Mouse (Mus musculus): ENCODE results near the gene Chst15. TPM values are rescaled to one million over a fixed set of nuclear protein-coding genes. Genes with fewer than 3 reads are reported as not detected.

Gene Chst15
- total RNA-seq, 2 experiments from 2014 or later, result 43.2 to 43.4 TPM

DNA sequence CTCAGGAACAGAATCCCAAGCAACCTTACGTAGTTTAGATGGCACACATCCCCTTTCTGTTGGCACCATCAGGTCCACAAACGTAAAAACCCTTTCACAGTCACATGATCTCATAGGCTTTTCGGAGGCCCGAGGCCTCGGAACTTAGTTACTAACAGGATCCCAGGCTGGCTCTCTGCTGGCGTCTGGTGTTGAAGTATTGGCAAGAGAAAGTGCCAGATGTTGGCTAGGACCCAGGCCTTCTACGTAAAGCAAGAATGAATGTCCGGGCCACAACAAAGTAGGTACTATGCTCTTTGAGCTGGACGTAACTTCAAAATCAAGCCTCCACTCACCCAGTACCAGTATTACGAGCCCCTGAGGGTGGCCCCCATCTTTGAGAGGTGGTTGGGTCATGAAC, 103.0 kb downstream of the Chst15 start:
- DNase-seq, result no peak

DNA sequence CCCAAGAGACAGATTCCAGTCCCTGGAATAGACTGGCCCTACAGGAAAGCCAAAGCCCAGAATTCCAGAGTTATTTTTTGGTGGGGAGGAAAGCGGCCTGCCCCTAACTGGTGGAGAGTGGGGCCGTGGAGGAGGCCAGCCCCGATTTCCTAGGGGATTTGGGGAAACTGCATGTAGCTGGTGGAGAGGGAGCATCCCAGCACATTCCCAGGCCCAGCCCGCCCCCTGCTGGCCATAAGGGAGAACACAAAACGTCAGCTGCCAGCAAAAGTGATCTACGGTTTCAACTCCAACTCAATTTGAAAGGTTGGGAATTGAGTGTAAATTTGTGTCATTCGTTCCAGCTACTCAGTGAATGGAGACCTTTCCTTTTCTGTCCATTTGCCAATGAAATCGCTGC, 103.6 kb downstream of the Chst15 start:
- DNase-seq, result peak; percentile 75 to 80

- peak in 1 of 2 experiments; percentile 25 for DNase-seq
Observed at GRCm38 (mm10) chr7:132211920-132212701, 104.9 kb downstream of the Chst15 start.

- DNase-seq, result no peak
Observed at GRCm38 (mm10) chr7:132210616-132211015, 106.4 kb downstream of the Chst15 start.

- DNase-seq, result no peak
Observed at GRCm38 (mm10) chr7:132208946-132209651, 107.9 kb downstream of the Chst15 start.

GRCm38 (mm10) chr7:132204073-132204612, 112.9 kb downstream of the Chst15 start:
- no peak for DNase-seq

DNA sequence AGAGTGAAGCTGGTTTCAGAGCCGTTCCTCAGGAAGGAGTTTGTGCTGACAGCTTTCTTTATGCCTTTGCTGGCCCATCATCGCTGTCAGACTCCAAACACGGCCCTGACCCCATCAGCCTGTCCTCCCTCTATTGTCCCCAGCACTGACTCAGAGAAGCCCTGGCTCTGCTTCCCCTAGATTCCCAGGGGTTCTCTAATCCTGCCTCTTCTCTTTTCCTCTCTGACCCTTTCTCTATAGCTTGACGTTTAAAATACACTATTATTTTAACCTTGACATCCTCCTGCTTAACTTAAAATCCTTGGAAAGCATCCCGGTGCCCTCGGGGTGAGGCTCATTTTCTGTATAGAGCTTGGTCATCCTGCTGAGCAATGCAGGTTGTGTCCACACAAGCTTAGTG, 117.3 kb downstream of the Chst15 start:
- no peak for DNase-seq

DNA sequence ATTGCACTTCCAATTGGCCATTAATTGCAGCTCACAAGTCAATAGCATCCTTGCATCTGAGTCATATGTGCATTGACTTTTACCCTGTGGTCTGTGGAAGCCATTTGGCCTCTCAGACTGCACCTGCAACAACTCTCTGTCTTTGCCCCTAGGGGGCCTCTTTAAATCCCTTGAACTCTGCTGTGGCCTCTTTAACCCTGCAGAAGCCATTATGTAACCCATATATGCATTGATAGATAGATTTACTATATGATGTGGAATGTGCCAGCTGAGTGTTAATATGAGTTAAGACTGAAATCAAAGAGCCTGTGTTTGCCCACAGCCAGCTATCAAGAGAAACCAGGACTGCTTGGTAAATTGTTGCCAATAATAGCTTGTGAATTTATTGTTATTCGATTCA, 118.2 kb downstream of the Chst15 start:
- DNase-seq, result no peak

DNA sequence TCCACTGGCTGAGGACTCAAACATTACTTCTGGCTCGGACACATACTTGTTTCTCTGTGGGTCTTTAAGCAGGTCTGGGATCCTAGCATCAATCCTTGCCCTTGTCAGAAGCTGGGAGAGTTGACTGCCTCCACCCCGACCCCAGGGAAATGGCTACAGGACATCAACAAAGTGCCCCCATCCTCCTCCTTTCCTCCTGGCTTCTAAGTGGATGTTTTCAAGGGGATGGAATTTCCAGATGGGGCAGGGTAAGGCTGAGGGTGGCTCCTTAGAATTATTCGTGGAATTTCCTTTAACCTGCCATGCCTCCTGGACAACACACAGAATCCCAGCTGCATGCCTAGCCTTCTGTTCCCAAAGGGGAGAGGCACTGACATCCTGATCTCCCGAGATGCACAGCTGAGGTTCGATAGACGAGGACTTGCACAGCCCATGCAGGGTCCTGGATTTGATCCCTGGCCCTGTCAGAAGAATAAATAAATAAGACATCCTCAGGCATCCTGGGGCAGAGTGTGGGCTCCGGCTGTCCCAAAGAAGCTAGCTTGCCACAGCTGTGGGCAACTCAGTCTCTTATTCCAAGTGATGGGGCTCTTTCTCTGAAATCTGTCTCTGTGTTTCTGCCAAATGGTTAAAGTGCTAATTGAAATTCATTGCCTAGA, 119.1 kb downstream of the Chst15 start:
- DNase-seq, result no peak

- no peak for DNase-seq
Observed at GRCm38 (mm10) chr7:132196581-132196980, 120.4 kb downstream of the Chst15 start.

- no peak for DNase-seq
Observed at GRCm38 (mm10) chr7:132193606-132194005, 123.4 kb downstream of the Chst15 start.

- DNase-seq, result no peak
Observed at GRCm38 (mm10) chr7:132187456-132187855, 129.6 kb downstream of the Chst15 start.

Other genes with a start within 250 kb of the Chst15 start
- gene Cpxm2, start 162.5 kb downstream of the Chst15 start, total RNA-seq (2021), result 1 to 10 TPM; 1.7 to 3.3 TPM